ENCODE assay signal across 11 mouse cellular contexts in the genomic region with DNA sequence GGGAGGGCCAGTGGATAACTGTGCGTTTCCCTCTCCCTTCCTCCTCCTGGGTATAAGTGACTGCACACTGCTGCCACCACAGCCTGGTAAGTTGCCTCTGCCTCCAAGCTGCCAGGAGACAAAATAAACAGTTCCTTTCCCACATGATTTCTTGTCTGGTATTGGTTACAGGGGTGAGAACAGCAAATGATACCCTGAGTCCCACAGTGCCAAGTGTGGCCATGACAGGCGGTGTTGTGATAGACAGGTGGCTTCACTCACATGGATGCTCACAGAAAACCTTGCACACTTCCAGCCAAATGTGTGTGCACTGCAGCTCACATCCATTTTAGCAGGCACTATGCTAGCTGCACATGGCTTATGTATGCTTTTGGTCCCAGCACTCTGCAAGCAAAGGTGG.
"Had no signal": no experiment of that assay in that cellular context is flagged by ENCODE, and none has a peak within 500 bp of the region (broad histone marks: within the 10 kb centered on the region; RNA-seq: fewer than 3 reads in every experiment).

No protein-coding gene starts in this region.

- H3K4me3 ChIP-seq: limb, embryonic 15.5 days; neural tube, embryonic 13.5 days had no signal

- H3K4me2 ChIP-seq: limb, embryonic 15.5 days; lung, embryonic 14.5 days; neural tube, embryonic 13.5 days had no signal

- H3K27ac ChIP-seq: limb, embryonic 15.5 days; macrophage; neural tube, embryonic 13.5 days had no signal

- DNase-seq: kidney, adult 18-20 months; kidney, postnatal 10 days; lung, embryonic 14.5 days; lung, postnatal 10 days; midbrain, embryonic 14.5 days; right cerebral cortex, postnatal 4 days; spleen, adult 18-20 months; thymus, adult 18-20 months had no signal

- H3K9me3 ChIP-seq: limb, embryonic 15.5 days; neural tube, embryonic 13.5 days had no signal

- H3K9ac ChIP-seq: limb, embryonic 15.5 days; lung, embryonic 14.5 days; neural tube, embryonic 13.5 days had no signal

- H3K36me3 ChIP-seq: limb, embryonic 15.5 days; neural tube, embryonic 13.5 days had no signal

- H3K27me3 ChIP-seq: limb, embryonic 15.5 days; neural tube, embryonic 13.5 days had no signal
